Mouse (Mus musculus): ENCODE measurements at regions not wholly inside any gene's neighbourhood (a gene's known extent, or its start where the extent isn't known, plus 50 kb on each side); places are given as distances from the start of the nearest gene placed in this dataset.

- DNase-seq (ENCODE audit: low spot score in 2 of 2): no peak
- intact Hi-C loops (cut with DNase I): no loop called here
These were observed 56.4 kb downstream of the Cd24a start for GRCm38 (mm10) chr10:43634371-43635080.

GRCm38 (mm10) chr10:43641169-43641945 lies 63.3 kb downstream of the Cd24a start:
- intact Hi-C loops (cut with DNase I): no loop called here

GRCm38 (mm10) chr10:43646326-43646725 lies 68.2 kb downstream of the Cd24a start:
- intact Hi-C loops (cut with DNase I): no loop called here
- no peak for DNase-seq (ENCODE audit: low spot score in 2 of 2)

More at GRCm38 (mm10) chr10:43641169-43641945, 63.3 kb downstream of the Cd24a start:
- DNase-seq (ENCODE audit: low spot score in 2 of 2): no peak

GRCm38 (mm10) chr10:43646965-43647364 lies 68.9 kb downstream of the Cd24a start:
- intact Hi-C loops (cut with DNase I): no loop called here
- no peak for DNase-seq (ENCODE audit: low spot score in 2 of 2)

- intact Hi-C loops (cut with DNase I): no loop called here
- no peak for DNase-seq (ENCODE audit: low spot score in 2 of 2)
These were observed 70.1 kb downstream of the Cd24a start for GRCm38 (mm10) chr10:43648186-43648585.

- intact Hi-C loops (cut with DNase I): no loop called here
- DNase-seq (ENCODE audit: low spot score in 2 of 2): no peak
These were observed 70.8 kb downstream of the Cd24a start for GRCm38 (mm10) chr10:43648815-43649447.

GRCm38 (mm10) chr10:43650449-43650848 lies 72.4 kb downstream of the Cd24a start:
- DNase-seq (ENCODE audit: low spot score in 2 of 2): no peak
- intact Hi-C loops (cut with DNase I): no loop called here

- intact Hi-C loops (cut with DNase I): no loop called here
- no peak for DNase-seq (ENCODE audit: low spot score in 2 of 2)
These were observed 73.4 kb downstream of the Cd24a start for GRCm38 (mm10) chr10:43651505-43651904.

- intact Hi-C loops (cut with DNase I): no loop called here
- no peak for DNase-seq (ENCODE audit: low spot score in 2 of 2)
These were observed 73.8 kb downstream of the Cd24a start for GRCm38 (mm10) chr10:43651915-43652314.

- intact Hi-C loops (cut with DNase I): no loop called here
These were observed 77.1 kb downstream of the Cd24a start for GRCm38 (mm10) chr10:43655082-43655671.

GRCm38 (mm10) chr10:43655680-43656079 lies 77.6 kb downstream of the Cd24a start:
- intact Hi-C loops (cut with DNase I): no loop called here
- DNase-seq (ENCODE audit: low spot score in 2 of 2): no peak

More at GRCm38 (mm10) chr10:43655082-43655671, 77.1 kb downstream of the Cd24a start:
- DNase-seq (ENCODE audit: low spot score in 2 of 2): no peak

- intact Hi-C loops (cut with DNase I): no loop called here
- DNase-seq (ENCODE audit: low spot score in 2 of 2): no peak
These were observed 78.1 kb downstream of the Cd24a start for GRCm38 (mm10) chr10:43656207-43656606.

- intact Hi-C loops (cut with DNase I): no loop called here
- no peak for DNase-seq (ENCODE audit: low spot score in 2 of 2)
These were observed 79.6 kb downstream of the Cd24a start for GRCm38 (mm10) chr10:43657501-43658225.

GRCm38 (mm10) chr10:43658226-43658593 lies 80.1 kb downstream of the Cd24a start:
- intact Hi-C loops (cut with DNase I): no loop called here
- DNase-seq (ENCODE audit: low spot score in 2 of 2): no peak

- intact Hi-C loops (cut with DNase I): no loop called here
- no peak for DNase-seq (ENCODE audit: low spot score in 2 of 2)
These were observed 86.8 kb downstream of the Cd24a start for GRCm38 (mm10) chr10:43664844-43665243.

- intact Hi-C loops (cut with DNase I): no loop called here
- no peak for DNase-seq (ENCODE audit: low spot score in 2 of 2)
These were observed 88.4 kb downstream of the Cd24a start for GRCm38 (mm10) chr10:43666262-43667085.

GRCm38 (mm10) chr10:43667086-43667690 lies 89.1 kb downstream of the Cd24a start:
- no peak for DNase-seq (ENCODE audit: low spot score in 2 of 2)
- intact Hi-C loops (cut with DNase I): no loop called here

GRCm38 (mm10) chr10:43667732-43668247 lies 89.7 kb downstream of the Cd24a start:
- intact Hi-C loops (cut with DNase I): no loop called here
- DNase-seq (ENCODE audit: low spot score in 2 of 2): no peak
